Mouse (Mus musculus): Measurements from ENCODE around the gene Ccdc167. TPM values are rescaled to one million over a fixed set of nuclear protein-coding genes. Genes with fewer than 3 reads are reported as not detected.
"Not testable (repeated sequence)": the region's sequence is repeated elsewhere in the genome, so short reads cannot be mapped to it uniquely, and the experiment has no call there.

Gene Ccdc167
- total RNA-seq, 1 experiment = 13.4 TPM

GRCm38 (mm10) chr17:29718660-29719059 lies 1.8 kb upstream of the Ccdc167 start:
- H3K4me3 ChIP-seq (ENCODE audit: insufficient read depth in 1 of 2, low read depth in 1 of 2, low read length in 2 of 2, poor library complexity in 1 of 2, severe bottlenecking in 1 of 2) = no peak overlapping the region
- H3K36me3 ChIP-seq (ENCODE audit: control insufficient read depth, insufficient read depth, low read length, poor library complexity, severe bottlenecking) = no peaks in the 10 kb centered on the region
- in situ Hi-C loops (cut with MboI; ENCODE audit: low sequenced_read_pairs in 2 of 2, unreplicated experiment in 2 of 2) = no loop called here
- TF ChIP-seq MAFK (IDR thresholded peaks at IDR 0.05; ENCODE audit: insufficient read depth, low read depth, low read length) (no peak), CHD2 (IDR thresholded peaks at IDR 0.05; ENCODE audit: low read depth, low read length) (no peak), ZNF384 (IDR thresholded peaks at IDR 0.05; ENCODE audit: low read depth, low read length) (no peak)
- no peak overlapping the region for H3K9ac ChIP-seq (ENCODE audit: insufficient read depth, low read depth, low read length, poor library complexity, severe bottlenecking)
- no peak overlapping the region for H3K27ac ChIP-seq (ENCODE audit: insufficient read depth, low read depth, low read length, poor library complexity, severe bottlenecking)
- H3K4me1 ChIP-seq (ENCODE audit: control insufficient read depth in 2 of 2, insufficient read depth in 2 of 2, low read length in 2 of 2, poor library complexity in 1 of 2) = peaks cover 0 to 6% of the 10 kb centered on the region in 2 experiments; a peak in 2 of 4 replicates
- no peak for DNase-seq (ENCODE audit: low read depth, low spot score)
- no peaks in the 10 kb centered on the region for H3K9me3 ChIP-seq (ENCODE audit: control insufficient read depth, insufficient read depth, low read depth, low read length)

GRCm38 (mm10) chr17:29713734-29714133 lies 3.1 kb downstream of the Ccdc167 start:
- H3K9ac ChIP-seq (ENCODE audit: insufficient read depth, low read depth, low read length, poor library complexity, severe bottlenecking); H3K9me3 ChIP-seq (ENCODE audit: control insufficient read depth, insufficient read depth, low read depth, low read length); DNase-seq (ENCODE audit: low read depth, low spot score); H3K36me3 ChIP-seq (ENCODE audit: control insufficient read depth, insufficient read depth, low read length, poor library complexity, severe bottlenecking); in situ Hi-C loops (cut with MboI; ENCODE audit: low sequenced_read_pairs in 2 of 2, unreplicated experiment in 2 of 2); H3K4me1 ChIP-seq (ENCODE audit: control insufficient read depth in 2 of 2, insufficient read depth in 2 of 2, low read length in 2 of 2, poor library complexity in 1 of 2); H3K27ac ChIP-seq (ENCODE audit: insufficient read depth, low read depth, low read length, poor library complexity, severe bottlenecking); H3K4me3 ChIP-seq (ENCODE audit: insufficient read depth in 1 of 2, low read depth in 1 of 2, low read length in 2 of 2, poor library complexity in 1 of 2, severe bottlenecking in 1 of 2): not testable (repeated sequence)

DNA sequence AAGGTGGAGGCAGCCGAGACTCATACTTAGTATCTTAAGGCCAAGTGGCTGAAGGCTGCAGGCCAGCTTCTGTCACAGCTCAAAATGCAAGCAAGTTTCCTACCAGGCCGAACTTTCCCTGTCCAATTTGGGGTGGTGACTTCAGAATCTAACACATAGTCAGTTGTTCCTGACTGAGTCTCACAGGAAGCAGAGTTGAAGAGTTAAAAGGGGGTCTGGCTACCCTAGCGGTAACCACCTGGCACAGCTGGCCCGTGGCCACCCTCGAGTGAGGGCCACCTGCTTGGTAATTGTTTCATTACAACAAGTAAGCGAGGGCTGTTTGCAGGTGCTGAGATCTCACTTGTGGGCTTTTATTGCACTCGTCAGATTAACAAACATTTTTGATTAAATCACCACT lies 4.3 kb downstream of the Ccdc167 start:
- Histone ChIP-seq H3K27ac (ENCODE audit: insufficient read depth, low read depth, low read length, poor library complexity, severe bottlenecking) (no peak overlapping the region), H3K9me3 (ENCODE audit: control insufficient read depth, insufficient read depth, low read depth, low read length) (no peaks in the 10 kb centered on the region), H3K4me3 (ENCODE audit: insufficient read depth in 1 of 2, low read depth in 1 of 2, low read length in 2 of 2, poor library complexity in 1 of 2, severe bottlenecking in 1 of 2) (no peak overlapping the region), H3K36me3 (ENCODE audit: control insufficient read depth, insufficient read depth, low read length, poor library complexity, severe bottlenecking) (no peaks in the 10 kb centered on the region), H3K9ac (ENCODE audit: insufficient read depth, low read depth, low read length, poor library complexity, severe bottlenecking) (no peak overlapping the region), H3K4me1 (ENCODE audit: control insufficient read depth in 2 of 2, insufficient read depth in 2 of 2, low read length in 2 of 2, poor library complexity in 1 of 2) (peaks cover 0 to 6% of the 10 kb centered on the region in 2 experiments; a peak in 2 of 4 replicates)
- TF ChIP-seq HCFC1 (IDR thresholded peaks at IDR 0.05; ENCODE audit: borderline replicate concordance, insufficient read depth, low read length) (no peak), ZC3H11A (IDR thresholded peaks at IDR 0.05; ENCODE audit: borderline replicate concordance, low read depth, low read length) (no peak), ZNF384 (IDR thresholded peaks at IDR 0.05; ENCODE audit: low read depth, low read length) (no peak), CHD2 (IDR thresholded peaks at IDR 0.05; ENCODE audit: low read depth, low read length) (no peak), MAFK (IDR thresholded peaks at IDR 0.05; ENCODE audit: insufficient read depth, low read depth, low read length) (no peak)
- in situ Hi-C loops (cut with MboI; ENCODE audit: low sequenced_read_pairs in 2 of 2, unreplicated experiment in 2 of 2) = no loop called here
- no peak for DNase-seq (ENCODE audit: low read depth, low spot score)

DNA sequence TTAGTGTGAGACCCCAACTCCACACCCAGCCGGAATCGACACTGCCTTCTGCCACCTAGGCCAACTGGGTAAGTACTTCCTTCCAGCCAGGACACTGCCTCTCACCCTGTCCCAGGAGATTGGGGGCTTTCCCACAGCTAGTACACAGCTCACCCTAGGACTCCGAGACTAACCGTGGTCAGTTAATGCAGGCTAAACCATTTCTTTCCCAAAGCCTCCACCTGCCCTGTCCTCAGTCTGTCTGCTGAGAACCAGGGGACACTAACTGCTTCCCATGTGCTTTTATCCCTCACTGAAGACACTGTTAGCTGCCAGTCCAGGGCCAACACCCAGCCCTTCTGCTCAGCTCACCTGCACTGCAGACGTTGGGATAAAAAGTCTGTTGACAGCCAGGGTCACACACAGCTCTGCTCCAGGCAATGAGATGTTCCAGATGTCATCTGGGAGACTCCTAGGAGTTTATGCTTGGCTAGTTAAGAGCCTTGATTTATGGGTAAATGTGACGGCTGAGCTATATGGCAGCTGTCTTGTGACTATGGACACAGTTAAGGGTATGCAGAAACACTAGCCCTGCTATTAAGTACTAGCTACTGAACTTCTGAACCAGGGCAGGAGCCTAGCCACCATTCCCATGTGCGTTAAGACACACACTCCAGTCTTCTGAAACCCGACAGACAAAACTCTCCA lies 5.0 kb downstream of the Ccdc167 start:
- in situ Hi-C loops (cut with MboI; ENCODE audit: low sequenced_read_pairs in 2 of 2, unreplicated experiment in 2 of 2) = no loop called here
- no peak overlapping the region for H3K27ac ChIP-seq (ENCODE audit: insufficient read depth, low read depth, low read length, poor library complexity, severe bottlenecking)

More for the DNA sequence above, 5.0 kb downstream of the Ccdc167 start:
- Histone ChIP-seq H3K9ac (ENCODE audit: insufficient read depth, low read depth, low read length, poor library complexity, severe bottlenecking) (no peak overlapping the region), H3K9me3 (ENCODE audit: control insufficient read depth, insufficient read depth, low read depth, low read length) (no peaks in the 10 kb centered on the region), H3K4me1 (ENCODE audit: control insufficient read depth in 2 of 2, insufficient read depth in 2 of 2, low read length in 2 of 2, poor library complexity in 1 of 2) (peaks cover 0 to 6% of the 10 kb centered on the region in 2 experiments; a peak in 2 of 4 replicates), H3K4me3 (ENCODE audit: insufficient read depth in 1 of 2, low read depth in 1 of 2, low read length in 2 of 2, poor library complexity in 1 of 2, severe bottlenecking in 1 of 2) (no peak overlapping the region), H3K36me3 (ENCODE audit: control insufficient read depth, insufficient read depth, low read length, poor library complexity, severe bottlenecking) (no peaks in the 10 kb centered on the region)
- no peak for DNase-seq (ENCODE audit: low read depth, low spot score)
- TF ChIP-seq MAFK (IDR thresholded peaks at IDR 0.05; ENCODE audit: insufficient read depth, low read depth, low read length) = no peak
- TF ChIP-seq CHD2 (IDR thresholded peaks at IDR 0.05; ENCODE audit: low read depth, low read length) = no peak
- TF ChIP-seq HCFC1 (IDR thresholded peaks at IDR 0.05; ENCODE audit: borderline replicate concordance, insufficient read depth, low read length) = no peak
- TF ChIP-seq ZNF384 (IDR thresholded peaks at IDR 0.05; ENCODE audit: low read depth, low read length) = no peak
- TF ChIP-seq ZC3H11A (IDR thresholded peaks at IDR 0.05; ENCODE audit: borderline replicate concordance, low read depth, low read length) = no peak
